Mouse (Mus musculus) megakaryocyte, embryonic 14.5 days (primary cell): ENCODE measurements around the gene Tbl1xr1.

Experiments
- FLI1 ChIP-seq: IDR thresholded peaks from 2 replicates; pipeline ENCODE4 v1.6.1; 2012; ENCODE audit warnings: low read length, inconsistent platforms, mixed read lengths
- GATA1 ChIP-seq: IDR thresholded peaks from 3 replicates; pipeline ENCODE4 v1.6.1; 2012; ENCODE audit warnings: mixed read lengths, low read length, inconsistent platforms, borderline replicate concordance

- TF ChIP-seq GATA1: no peak
- TF ChIP-seq FLI1: no peak
Measured at GRCm38 (mm10) chr3:22081869-22082268, 5.4 kb downstream of the Tbl1xr1 start.
